Mouse (Mus musculus) olfactory bulb, adult 2 months (tissue): ENCODE data around the gene Itpk1. TPM values are rescaled to one million over a fixed set of nuclear protein-coding genes. Genes with fewer than 3 reads are reported as not detected.

Experiments used
- H3K27ac ChIP-seq: fragments of 200-500 bp; 2 replicates; pipeline ENCODE4 v1.5.1; 2012; ENCODE audit warnings: low read depth, low read length; ENCODE audit not compliant: insufficient read depth
- H3K4me1 ChIP-seq: fragments of 200-500 bp; 2 replicates; pipeline ENCODE4 v1.6.1; 2012; ENCODE audit warnings: low read length; ENCODE audit not compliant: control insufficient read depth, insufficient read depth
- H3K4me3 ChIP-seq: fragments of 200-500 bp; 2 replicates; pipeline ENCODE4 v1.5.1; 2012; ENCODE audit warnings: mild to moderate bottlenecking, low read depth, low read length, moderate library complexity; ENCODE audit not compliant: insufficient read depth
- CTCF ChIP-seq: fragments of 200-500 bp; IDR thresholded peaks from 2 replicates; pipeline ENCODE4 v1.5.1; 2012; ENCODE audit warnings: low read depth, mild to moderate bottlenecking, low read length, moderate library complexity; ENCODE audit not compliant: insufficient read depth
- POLR2A ChIP-seq: fragments of 200-500 bp; IDR thresholded peaks from 2 replicates; pipeline ENCODE4 v1.6.1; 2012; ENCODE audit warnings: mild to moderate bottlenecking, low read depth, low read length, moderate library complexity; ENCODE audit not compliant: insufficient read depth
- WGBS: fragments of 180-500 bp; shearing (Covaris S2); methylation state at CpG from one replicate; pipeline ENCODE4 v1.1.7; 2018; 5-methylcytosine and 5-hydroxymethylcytosine counted together
- polyA plus RNA-seq: library from polyadenylated mRNA; stranded (reverse); fragments of >200 nt; gene quantifications from 2 replicates; pipeline ENCODE4 v1.2.4, GENCODE M21; 2012; ENCODE audit warnings: low replicate concordance; ENCODE audit not compliant: missing spikeins, insufficient read depth, insufficient read length

Itpk1 gene
- polyA plus RNA-seq, 1 experiment, result not detected

- peaks cover 33% of the 10 kb centered on the region for H3K4me1 ChIP-seq
- no peak overlapping the region for H3K4me3 ChIP-seq
- no peak overlapping the region for H3K27ac ChIP-seq
- TF ChIP-seq POLR2A (no peak), CTCF (no peak)
- 64% methylated on average over 9 of the region's 9 CpGs for WGBS
Measured at GRCm38 (mm10) chr12:102628221-102628620, 76.5 kb downstream of the Itpk1 start.

- no peak overlapping the region for H3K4me3 ChIP-seq
- peaks cover 31% of the 10 kb centered on the region for H3K4me1 ChIP-seq
- 96% methylated on average over 5 of the region's 5 CpGs for WGBS
- no peak overlapping the region for H3K27ac ChIP-seq
- TF ChIP-seq CTCF (no peak), POLR2A (no peak)
Measured at GRCm38 (mm10) chr12:102627545-102627944, 77.2 kb downstream of the Itpk1 start.

- WGBS, result 55% methylated on average over 7 of the region's 7 CpGs
- H3K4me3 ChIP-seq, result no peak overlapping the region
- TF ChIP-seq CTCF (no peak), POLR2A (no peak)
- H3K4me1 ChIP-seq, result peaks cover 30% of the 10 kb centered on the region
- no peak overlapping the region for H3K27ac ChIP-seq
Measured at GRCm38 (mm10) chr12:102626841-102627240, 77.9 kb downstream of the Itpk1 start.

- TF ChIP-seq CTCF (no peak), POLR2A (no peak)
- WGBS, result 74% methylated on average over 6 of the region's 6 CpGs
- H3K4me3 ChIP-seq, result no peak overlapping the region
- H3K27ac ChIP-seq, result no peak overlapping the region
- peaks cover 26% of the 10 kb centered on the region for H3K4me1 ChIP-seq
Measured at GRCm38 (mm10) chr12:102625717-102626116, 79.0 kb downstream of the Itpk1 start.

GRCm38 (mm10) chr12:102625118-102625517 lies 79.6 kb downstream of the Itpk1 start:
- Histone ChIP-seq H3K4me3 (no peak overlapping the region), H3K27ac (no peak overlapping the region), H3K4me1 (peaks cover 27% of the 10 kb centered on the region)
- WGBS, result 86% methylated on average over 5 of the region's 5 CpGs
- TF ChIP-seq POLR2A, result no peak

- TF ChIP-seq CTCF, result no peak
- TF ChIP-seq POLR2A, result no peak
- Histone ChIP-seq H3K27ac (no peak overlapping the region), H3K4me1 (peaks cover 30% of the 10 kb centered on the region), H3K4me3 (no peak overlapping the region)
- 83% methylated on average over 9 of the region's 9 CpGs for WGBS
Measured at GRCm38 (mm10) chr12:102623827-102624226, 80.9 kb downstream of the Itpk1 start.

GRCm38 (mm10) chr12:102622302-102622842 lies 82.4 kb downstream of the Itpk1 start:
- WGBS, result 72% methylated on average over 12 of the region's 12 CpGs
- peaks cover 31% of the 10 kb centered on the region for H3K4me1 ChIP-seq
- H3K27ac ChIP-seq, result no peak overlapping the region
- H3K4me3 ChIP-seq, result no peak overlapping the region
- TF ChIP-seq POLR2A (no peak), CTCF (no peak)

- Histone ChIP-seq H3K4me3 (no peak overlapping the region), H3K4me1 (peaks cover 34% of the 10 kb centered on the region), H3K27ac (no peak overlapping the region)
- WGBS, result 96% methylated on average over 4 of the region's 4 CpGs
- TF ChIP-seq CTCF (no peak), POLR2A (no peak)
Measured at GRCm38 (mm10) chr12:102621811-102622210, 82.9 kb downstream of the Itpk1 start.

- TF ChIP-seq CTCF (no peak), POLR2A (no peak)
- no peak overlapping the region for H3K4me3 ChIP-seq
- H3K4me1 ChIP-seq, result peaks cover 30% of the 10 kb centered on the region
- WGBS, result 93% methylated on average over 4 of the region's 4 CpGs
- H3K27ac ChIP-seq, result no peak overlapping the region
Measured at GRCm38 (mm10) chr12:102621205-102621604, 83.5 kb downstream of the Itpk1 start.

GRCm38 (mm10) chr12:102619908-102620307 lies 84.8 kb downstream of the Itpk1 start:
- Histone ChIP-seq H3K4me1 (peaks cover 26% of the 10 kb centered on the region), H3K27ac (no peak overlapping the region), H3K4me3 (no peak overlapping the region)
- WGBS, result 67% methylated on average over 7 of the region's 7 CpGs
- no peak for TF ChIP-seq POLR2A
- TF ChIP-seq CTCF, result no peak
